Mouse (Mus musculus) mesoderm, embryonic 11.5 days (tissue): ENCODE data around the gene Kifc3.

Source experiments
- DNase-seq: peaks from one replicate; pipeline ENCODE4 v3.0.0-alpha.2; 2012; ENCODE audit warnings: low read depth, low spot score

Kifc3 gene

GRCm38 (mm10) chr8:95078055-95078454, 124.6 kb downstream of the Kifc3 start:
- no peak for DNase-seq

GRCm38 (mm10) chr8:95076151-95076550, 126.5 kb downstream of the Kifc3 start:
- no peak for DNase-seq

- DNase-seq: no peak
Observed at GRCm38 (mm10) chr8:95075504-95075903, 127.1 kb downstream of the Kifc3 start.

- peak; percentile 65 for DNase-seq
Observed at GRCm38 (mm10) chr8:95067582-95067981, 135.0 kb downstream of the Kifc3 start.

- DNase-seq: no peak
Observed at GRCm38 (mm10) chr8:95064531-95064930, 138.1 kb downstream of the Kifc3 start.

- no peak for DNase-seq
Observed at GRCm38 (mm10) chr8:95059812-95060533, 142.6 kb downstream of the Kifc3 start.

GRCm38 (mm10) chr8:95058661-95059060, 144.0 kb downstream of the Kifc3 start:
- no peak for DNase-seq

- DNase-seq: no peak
Observed at GRCm38 (mm10) chr8:95056414-95056813, 146.2 kb downstream of the Kifc3 start.

GRCm38 (mm10) chr8:95054927-95055510, 147.6 kb downstream of the Kifc3 start, which contains the start of gene Drc7:
Gene Drc7 (plus strand): TSS chr8:95055103.
- peak; percentile 16 for DNase-seq

GRCm38 (mm10) chr8:95054438-95054837, 148.2 kb downstream of the Kifc3 start:
- DNase-seq: no peak
